Mouse (Mus musculus) midbrain, embryonic 12.5 days (tissue): Measurements from ENCODE around the gene Mid1ip1. TPM values are rescaled to one million over a fixed set of nuclear protein-coding genes. Genes with fewer than 3 reads are reported as not detected.

Source experiments
- ATAC-seq: fragments of 200-750 bp; cut with Nextera tagmentation; 2 replicates; pipeline ENCODE4 v1.8.0; 2017; ENCODE audit warnings: low read depth, moderate TSS enrichment, moderate library complexity; ENCODE audit not compliant: low FRiP score
- H3K27ac ChIP-seq: fragments of 300-500 bp; sonication (generic); replicated peaks from 2 replicates; pipeline ENCODE4 v1.5.1; 2016; ENCODE audit warnings: mild to moderate bottlenecking
- H3K27me3 ChIP-seq: fragments of 300-500 bp; sonication (generic); 2 replicates; pipeline ENCODE4 v1.6.1; 2016; ENCODE audit warnings: mild to moderate bottlenecking
- H3K36me3 ChIP-seq: fragments of 300-500 bp; sonication (generic); 2 replicates; pipeline ENCODE4 v1.6.1; 2016
- H3K4me1 ChIP-seq: fragments of 300-500 bp; sonication (generic); 2 replicates; pipeline ENCODE4 v1.6.1; 2016
- H3K4me2 ChIP-seq: fragments of 300-500 bp; sonication (generic); replicated peaks from 2 replicates; pipeline ENCODE4 v1.6.1; 2016; ENCODE audit warnings: mild to moderate bottlenecking, moderate library complexity
- H3K4me3 ChIP-seq: fragments of 300-500 bp; sonication (generic); 2 replicates; pipeline ENCODE4 v1.5.1; 2016; ENCODE audit warnings: mild to moderate bottlenecking
- H3K9ac ChIP-seq: fragments of 300-500 bp; sonication (generic); replicated peaks from 2 replicates; pipeline ENCODE4 v1.6.1; 2016; ENCODE audit warnings: mild to moderate bottlenecking, moderate library complexity
- H3K9me3 ChIP-seq: fragments of 300-500 bp; sonication (generic); 2 replicates; pipeline ENCODE4 v1.6.1; 2016; ENCODE audit warnings: mild to moderate bottlenecking
- WGBS: fragments of 180-500 bp; shearing (Covaris S2); methylation state at CpG from one replicate; pipeline ENCODE4 v1.1.7; 2016; 5-methylcytosine and 5-hydroxymethylcytosine counted together
- polyA plus RNA-seq: library from polyadenylated mRNA; unstranded; fragments of >200 nt; fragmentation: Nextera tagmentation; extraction: Ambion mirVana; gene quantifications from 2 replicates; pipeline ENCODE4 v1.2.1, GENCODE M21; 2016

The Mid1ip1 gene
- polyA plus RNA-seq, result 47.8 and 52.8 TPM in 2 replicates

DNA sequence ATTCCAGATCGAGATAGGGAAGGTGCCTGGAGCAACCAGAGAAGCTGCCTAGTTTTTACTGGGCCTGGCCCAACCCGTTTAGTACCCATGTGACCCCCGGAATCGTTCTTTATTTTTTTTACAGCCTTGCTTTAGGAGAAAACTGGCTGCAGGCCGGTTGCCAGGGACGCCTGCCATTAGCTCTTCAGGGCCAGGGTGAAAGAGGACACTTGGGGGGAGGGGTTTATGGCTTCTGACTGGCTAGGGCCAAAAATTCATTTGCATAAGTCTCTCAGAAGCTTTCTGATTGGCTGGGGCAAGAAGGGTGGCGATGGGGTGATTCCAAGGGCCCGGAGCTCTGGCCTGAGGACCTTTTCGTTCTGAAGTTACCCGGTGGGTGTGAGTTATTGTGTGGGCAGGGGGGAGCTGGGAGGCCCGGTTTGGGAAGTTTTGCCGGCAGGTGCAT is at the start of gene Mid1ip1:
Gene Mid1ip1, plus strand, starts transcription at position 318 of the 445 bp plus-strand sequence.
- H3K9me3 ChIP-seq, result no peaks in the 10 kb centered on the region
- WGBS, result 15% methylated on average over 12 of the region's 12 CpGs
- peak within 1 kb of the TSS; percentile 68 for H3K27ac ChIP-seq
- peak; percentile 76 for ATAC-seq
- H3K36me3 ChIP-seq, result no peaks in the 10 kb centered on the region
- H3K4me1 ChIP-seq, result peaks cover 5% of the 10 kb centered on the region; the same call in 1 of the 2 replicates
- no peak within 1 kb of the TSS for H3K9ac ChIP-seq
- H3K27me3 ChIP-seq, result no peaks in the 10 kb centered on the region
- peak within 1 kb of the TSS; percentile 17; the same call in 1 of the 2 replicates for H3K4me3 ChIP-seq
- peak within 1 kb of the TSS; percentile 40 for H3K4me2 ChIP-seq

DNA sequence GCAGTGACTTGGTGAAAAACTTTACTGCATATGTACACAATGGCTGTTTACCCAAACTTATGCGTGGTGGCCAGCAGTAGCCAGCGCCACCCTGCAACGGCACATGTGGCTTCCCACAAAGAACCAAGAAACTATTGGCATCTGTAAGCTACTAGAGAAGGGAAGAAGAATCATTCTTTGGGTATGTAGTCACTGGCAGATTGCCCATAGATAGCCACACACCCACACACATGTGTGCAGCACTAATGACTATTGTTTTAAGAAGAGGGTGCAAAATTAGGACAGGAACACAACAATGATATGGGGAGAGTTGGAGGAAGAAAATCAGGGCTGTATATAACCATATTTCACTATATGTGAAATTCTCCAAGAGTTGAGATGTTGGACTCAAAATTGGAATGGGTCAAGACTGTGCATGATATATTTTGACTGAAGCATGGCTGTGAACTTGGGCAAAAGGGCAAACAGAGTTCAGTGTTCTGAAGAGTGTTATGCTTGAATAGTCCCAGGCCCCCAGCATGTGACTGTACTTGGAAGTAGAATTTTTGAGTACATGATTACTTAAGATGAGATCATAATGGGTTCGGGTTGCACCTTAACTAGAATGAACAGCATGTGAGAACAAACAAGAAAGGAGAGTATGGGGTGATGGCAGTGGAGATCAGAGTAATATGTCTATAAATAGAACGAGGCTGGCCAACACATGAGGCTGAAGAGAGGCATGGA is 20.2 kb upstream of the Mid1ip1 start:
- Histone ChIP-seq H3K27me3 (no peaks in the 10 kb centered on the region), H3K4me2 (no peak overlapping the region), H3K27ac (no peak overlapping the region), H3K4me3 (no peak overlapping the region), H3K9me3 (no peaks in the 10 kb centered on the region), H3K9ac (no peak overlapping the region), H3K4me1 (no peaks in the 10 kb centered on the region), H3K36me3 (no peaks in the 10 kb centered on the region)
- 93% methylated on average over 5 of the region's 5 CpGs for WGBS
- ATAC-seq, result no peak

DNA sequence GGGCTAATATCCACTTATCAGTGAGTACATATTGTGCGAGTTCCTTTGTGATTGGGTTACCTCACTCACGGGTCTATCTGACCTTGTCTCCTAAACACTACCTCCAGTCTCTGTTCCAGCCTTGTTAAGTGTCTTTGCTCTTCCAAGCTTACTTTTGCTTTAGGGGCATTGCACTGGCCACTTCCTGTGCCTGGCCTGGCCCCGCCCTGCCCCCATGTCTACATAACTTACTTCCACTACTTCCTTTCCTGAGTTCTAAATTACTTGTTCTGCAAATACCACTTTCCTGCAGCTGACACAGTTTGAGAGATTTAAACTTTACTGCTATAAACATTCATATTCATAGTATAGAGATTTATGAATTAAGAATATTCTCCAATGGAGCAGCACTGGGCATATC is 8.1 kb upstream of the Mid1ip1 start:
- 85% methylated on average over 3 of the region's 3 CpGs for WGBS
- Histone ChIP-seq H3K9ac (no peak overlapping the region), H3K4me3 (no peak overlapping the region), H3K4me2 (no peak overlapping the region), H3K9me3 (no peaks in the 10 kb centered on the region), H3K4me1 (no peaks in the 10 kb centered on the region), H3K27ac (no peak overlapping the region), H3K27me3 (no peaks in the 10 kb centered on the region), H3K36me3 (no peaks in the 10 kb centered on the region)
- no peak for ATAC-seq

DNA sequence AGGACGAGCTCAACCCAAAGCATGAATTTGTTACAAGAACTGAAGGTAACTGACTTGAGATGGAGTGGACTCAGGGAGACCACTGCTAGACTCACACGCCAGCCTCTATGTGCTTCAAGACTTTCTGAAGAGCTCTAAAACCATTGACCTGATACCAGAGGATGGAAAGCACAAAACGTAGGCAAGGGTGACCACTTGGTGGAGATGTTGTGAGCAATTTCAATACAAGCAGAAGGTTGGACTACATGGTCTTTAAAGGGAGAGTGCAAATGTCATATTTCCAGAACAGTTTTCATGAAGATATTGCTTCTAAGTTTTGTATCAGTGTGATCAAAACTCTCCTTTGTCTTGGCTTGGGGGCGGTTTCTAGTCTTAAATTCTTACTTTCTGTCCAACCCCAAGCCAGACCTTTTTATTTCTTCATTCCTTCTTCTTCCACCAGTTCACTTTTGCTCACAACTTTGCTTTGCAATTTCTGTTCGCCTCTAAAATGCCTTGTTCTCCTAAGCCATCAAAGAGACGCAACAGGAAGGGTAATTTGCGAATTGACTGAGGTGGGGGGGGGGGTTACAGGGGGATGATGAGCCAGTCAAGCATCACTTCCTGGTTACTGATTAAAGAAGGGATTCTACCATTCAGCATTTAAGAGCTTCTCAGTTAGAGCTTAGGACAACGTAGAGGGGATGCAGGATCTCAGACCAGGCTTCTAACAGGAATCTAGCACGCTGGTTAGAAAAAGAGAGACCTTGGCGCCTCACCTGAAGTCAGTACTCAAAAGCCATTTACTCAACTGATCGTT is 775 bp upstream of the Mid1ip1 start:
- H3K27me3 ChIP-seq, result no peaks in the 10 kb centered on the region
- H3K36me3 ChIP-seq, result no peaks in the 10 kb centered on the region
- peaks cover 5% of the 10 kb centered on the region; the same call in 1 of the 2 replicates for H3K4me1 ChIP-seq
- ATAC-seq, result no peak
- 0 out of 2 replicates have a peak overlapping the region, but pooled peaks have one; percentile 5 for H3K4me3 ChIP-seq
- WGBS, result 39% methylated on average over 11 of the region's 11 CpGs
- no peak overlapping the region for H3K9ac ChIP-seq
- H3K27ac ChIP-seq, result peak overlapping the region; percentile 68; the same call in 1 of the 2 replicates
- peak overlapping the region; percentile 40 for H3K4me2 ChIP-seq
- no peaks in the 10 kb centered on the region for H3K9me3 ChIP-seq

DNA sequence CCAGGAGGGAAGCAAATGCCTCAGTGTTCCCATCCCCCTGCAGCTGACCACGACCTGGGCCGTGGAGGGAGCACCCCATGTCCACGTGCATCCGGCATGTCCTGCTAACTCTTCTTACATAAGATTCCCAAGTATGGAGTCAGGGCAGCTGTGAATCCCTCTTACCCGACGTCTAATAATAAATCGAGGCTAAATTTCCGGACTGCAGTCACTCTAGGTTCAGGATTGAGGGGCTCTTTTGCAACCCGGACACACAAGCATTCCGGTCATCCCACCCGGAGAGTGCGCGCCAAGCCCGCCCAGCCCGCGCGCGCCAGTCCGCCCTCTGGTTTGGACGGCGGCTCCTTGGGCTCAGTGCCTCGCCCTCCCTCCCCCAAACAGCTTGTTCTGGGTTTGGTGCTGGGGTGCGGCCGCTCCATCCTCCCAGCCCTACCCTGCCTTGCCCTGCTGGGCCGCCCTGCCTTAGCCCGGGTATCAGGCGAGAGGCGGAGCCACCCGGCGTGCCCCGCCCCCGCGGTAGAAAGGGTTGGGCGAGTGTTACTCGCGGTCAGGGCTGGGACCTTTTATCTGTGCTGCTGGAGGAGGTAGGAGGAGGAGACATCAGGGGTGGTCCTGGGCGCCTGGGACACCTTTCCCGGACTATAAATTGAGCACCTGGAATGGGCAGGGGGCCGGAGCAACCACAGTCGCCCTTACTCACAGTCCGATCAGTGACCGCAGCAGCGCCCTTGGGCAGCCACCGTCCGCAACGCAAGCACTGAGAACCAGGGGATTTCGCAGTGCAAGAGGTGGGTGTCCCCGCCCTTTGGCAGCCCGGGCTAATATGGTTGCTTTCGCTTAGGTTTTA is 2.3 kb downstream of the Mid1ip1 start:
- Histone ChIP-seq H3K4me1 (peaks cover 5% of the 10 kb centered on the region; the same call in 1 of the 2 replicates), H3K9ac (peak overlapping the region; percentile 64), H3K36me3 (no peaks in the 10 kb centered on the region), H3K4me2 (peak overlapping the region; percentile 59), H3K9me3 (no peaks in the 10 kb centered on the region), H3K27me3 (no peaks in the 10 kb centered on the region), H3K4me3 (peak overlapping the region; percentile 54), H3K27ac (peak overlapping the region; percentile 76)
- peak; percentile 89 for ATAC-seq
- WGBS, result 21% methylated on average over 47 of the region's 50 CpGs

DNA sequence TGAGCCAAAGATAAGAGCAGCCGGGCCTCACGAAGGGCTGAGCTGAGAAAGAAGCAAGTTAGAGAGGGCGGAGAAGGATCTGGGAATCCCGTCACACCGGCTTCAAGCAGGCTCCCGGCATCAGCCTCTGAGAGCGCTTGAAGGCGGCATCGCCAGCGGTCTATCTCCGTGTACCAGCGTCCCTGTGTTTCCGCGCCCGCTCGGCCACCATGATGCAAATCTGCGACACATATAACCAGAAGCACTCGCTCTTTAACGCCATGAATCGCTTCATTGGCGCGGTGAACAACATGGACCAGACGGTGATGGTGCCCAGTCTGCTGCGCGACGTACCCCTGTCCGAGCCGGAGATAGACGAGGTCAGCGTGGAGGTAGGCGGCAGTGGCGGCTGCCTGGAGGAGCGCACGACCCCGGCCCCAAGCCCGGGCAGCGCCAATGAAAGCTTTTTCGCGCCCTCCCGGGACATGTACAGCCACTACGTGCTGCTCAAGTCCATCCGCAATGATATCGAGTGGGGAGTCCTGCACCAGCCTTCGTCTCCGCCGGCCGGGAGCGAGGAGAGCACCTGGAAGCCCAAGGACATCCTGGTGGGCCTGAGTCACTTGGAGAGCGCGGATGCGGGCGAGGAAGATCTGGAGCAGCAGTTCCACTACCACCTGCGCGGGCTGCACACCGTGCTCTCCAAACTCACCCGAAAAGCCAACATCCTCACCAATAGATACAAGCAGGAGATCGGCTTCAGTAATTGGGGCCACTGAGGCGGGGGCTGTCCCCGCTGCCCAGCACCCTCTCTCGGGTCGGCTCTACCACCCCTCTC is 3.4 kb downstream of the Mid1ip1 start:
- Histone ChIP-seq H3K4me3 (peak overlapping the region; percentile 54), H3K4me2 (peak overlapping the region; percentile 59), H3K9ac (peak overlapping the region; percentile 64), H3K27me3 (no peaks in the 10 kb centered on the region), H3K27ac (peak overlapping the region; percentile 76), H3K9me3 (no peaks in the 10 kb centered on the region), H3K4me1 (peaks cover 5% of the 10 kb centered on the region; the same call in 1 of the 2 replicates), H3K36me3 (no peaks in the 10 kb centered on the region)
- 21% methylated on average over 61 of the region's 61 CpGs for WGBS
- ATAC-seq, result no peak

DNA sequence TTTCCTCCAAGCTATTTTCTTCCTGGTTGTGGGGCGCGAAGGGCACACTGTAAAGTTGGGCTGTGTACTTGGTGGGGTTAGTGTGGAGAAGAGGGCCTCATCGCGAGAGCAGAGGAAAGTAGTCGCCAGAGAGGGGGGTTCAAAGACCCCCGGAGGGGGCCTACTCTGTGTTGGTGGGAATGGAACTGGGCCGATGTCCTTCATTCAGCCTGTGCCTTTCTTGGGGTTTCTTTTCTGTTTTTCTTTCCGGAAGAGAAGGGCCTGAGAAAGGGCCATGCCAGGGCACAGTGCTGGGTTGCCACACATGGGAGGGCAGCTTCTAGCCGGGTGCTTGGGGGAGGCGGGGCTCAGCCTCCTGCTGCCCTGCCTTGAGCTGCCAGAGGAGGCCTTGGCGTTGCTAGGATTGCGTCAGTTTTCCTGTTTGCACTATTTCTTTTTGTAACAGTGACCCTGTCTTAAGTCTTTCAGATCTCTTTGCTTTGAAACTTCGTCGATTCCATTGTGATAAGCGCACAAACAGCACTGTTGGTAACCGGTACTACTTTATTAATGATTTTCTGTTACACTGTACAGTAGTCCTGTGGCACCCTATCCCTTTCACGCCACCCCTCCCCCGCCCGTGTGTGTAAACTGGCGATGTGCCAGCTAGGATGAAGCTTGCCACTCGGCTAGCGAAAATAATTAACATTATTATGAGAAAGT is 4.2 kb downstream of the Mid1ip1 start:
- peak; percentile 60 for ATAC-seq
- Histone ChIP-seq H3K27ac (peak overlapping the region; percentile 76), H3K27me3 (no peaks in the 10 kb centered on the region), H3K4me2 (peak overlapping the region; percentile 59), H3K4me3 (peak overlapping the region; percentile 54), H3K9me3 (no peaks in the 10 kb centered on the region), H3K36me3 (no peaks in the 10 kb centered on the region), H3K4me1 (peaks cover 5% of the 10 kb centered on the region; the same call in 1 of the 2 replicates), H3K9ac (peak overlapping the region; percentile 64)
- 21% methylated on average over 22 of the region's 22 CpGs for WGBS

DNA sequence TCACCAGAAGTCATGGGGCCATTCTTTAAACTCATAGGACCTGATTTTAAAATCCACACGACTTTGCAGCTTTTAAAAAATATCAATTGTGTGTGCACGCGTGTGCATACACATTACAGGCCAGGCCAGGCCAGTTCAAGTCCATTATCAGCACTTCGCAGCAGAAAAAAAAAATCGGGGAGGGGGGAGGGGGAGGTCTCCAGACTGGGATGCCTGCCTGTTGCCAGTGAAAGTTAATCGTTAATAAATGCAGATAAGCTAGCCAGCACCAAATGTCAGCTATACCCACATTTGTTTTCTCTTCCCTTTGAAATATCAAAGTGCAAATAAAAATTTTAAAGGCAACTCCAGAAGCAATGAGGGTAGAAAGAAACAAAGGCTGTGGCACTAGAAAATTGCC is 5.6 kb downstream of the Mid1ip1 start:
- Histone ChIP-seq H3K4me2 (0 out of 2 replicates have a peak overlapping the region, but pooled peaks have one; percentile 3), H3K27ac (no peak overlapping the region), H3K9ac (no peak overlapping the region), H3K4me1 (no peaks in the 10 kb centered on the region), H3K27me3 (no peaks in the 10 kb centered on the region), H3K4me3 (no peak overlapping the region), H3K36me3 (no peaks in the 10 kb centered on the region), H3K9me3 (no peaks in the 10 kb centered on the region)
- WGBS, result 29% methylated on average over 6 of the region's 6 CpGs
- no peak for ATAC-seq

DNA sequence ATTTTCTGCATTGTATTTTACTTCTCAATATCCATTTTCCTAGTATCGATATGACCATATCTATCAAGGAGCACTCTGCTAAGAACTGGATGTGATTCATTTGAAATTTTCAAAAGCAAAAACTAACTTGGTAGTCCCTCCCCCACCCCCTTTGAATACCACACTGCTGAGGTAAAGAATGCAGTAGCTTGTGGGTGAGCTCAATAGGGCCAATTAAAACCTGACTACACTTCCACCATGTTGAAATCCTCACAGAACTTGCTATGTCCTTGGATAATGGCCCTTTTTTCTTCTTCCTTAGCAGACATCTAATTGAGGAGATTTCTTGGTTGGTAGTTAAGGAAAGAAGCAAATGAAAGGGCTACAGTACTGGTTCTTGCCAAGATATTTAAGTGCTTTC is 9.8 kb downstream of the Mid1ip1 start:
- no peak overlapping the region for H3K4me3 ChIP-seq
- H3K36me3 ChIP-seq, result no peaks in the 10 kb centered on the region
- ATAC-seq, result no peak
- no peaks in the 10 kb centered on the region for H3K27me3 ChIP-seq
- no peaks in the 10 kb centered on the region for H3K4me1 ChIP-seq
- no peak overlapping the region for H3K27ac ChIP-seq
- H3K9ac ChIP-seq, result no peak overlapping the region
- no peak overlapping the region for H3K4me2 ChIP-seq
- H3K9me3 ChIP-seq, result no peaks in the 10 kb centered on the region
- WGBS, result 91% methylated on average over 1 of the region's 1 CpGs

DNA sequence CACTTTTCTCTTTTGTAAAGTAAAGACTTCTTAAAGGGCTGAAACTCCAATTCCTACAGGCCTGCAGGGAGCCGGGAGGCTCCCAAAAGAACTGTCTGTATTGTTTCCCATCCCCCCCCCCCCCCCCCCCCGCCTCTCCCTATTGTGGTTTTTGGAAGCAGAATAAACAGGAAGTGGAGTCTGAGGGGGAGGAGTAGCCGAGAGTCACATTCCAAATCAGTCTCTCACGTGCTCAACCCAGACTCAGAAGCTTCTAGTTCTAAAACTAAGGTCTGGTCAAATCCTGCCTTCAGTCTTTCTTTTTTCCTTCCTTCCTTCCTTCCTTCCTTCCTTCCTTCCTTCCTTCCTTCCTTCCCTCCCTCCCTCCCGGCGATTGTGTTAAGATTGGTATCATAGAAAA is 14.7 kb downstream of the Mid1ip1 start:
- Histone ChIP-seq H3K9me3 (no peaks in the 10 kb centered on the region), H3K36me3 (no peaks in the 10 kb centered on the region), H3K27ac (no peak overlapping the region), H3K4me1 (no peaks in the 10 kb centered on the region), H3K4me3 (no peak overlapping the region), H3K4me2 (no peak overlapping the region), H3K27me3 (no peaks in the 10 kb centered on the region), H3K9ac (no peak overlapping the region)
- WGBS, result 17% methylated on average over 5 of the region's 6 CpGs
- ATAC-seq, result no peak
